Mouse (Mus musculus) liver, adult 2 months (tissue): ENCODE data around the gene S100a11.
"Not testable (repeated sequence)": the region's sequence is repeated elsewhere in the genome, so short reads cannot be mapped to it uniquely, and the experiment has no call there.

Experiments used
- CTCF ChIP-seq: fragments of 200-500 bp; IDR thresholded peaks from 2 replicates; pipeline ENCODE4 v1.5.1; 2011; ENCODE audit warnings: low read depth, low read length, control low read depth
- POLR2A ChIP-seq: fragments of 200-500 bp; IDR thresholded peaks from 2 replicates; pipeline ENCODE4 v1.6.1; 2011; ENCODE audit warnings: low read length, control low read depth; ENCODE audit not compliant: insufficient read depth; ENCODE audit errors: extremely low read depth

- not testable (repeated sequence) for TF ChIP-seq CTCF, POLR2A
These were observed 23.9 kb downstream of the S100a11 start for GRCm38 (mm10) chr3:93544170-93544569.
